Comparison of ENCODE assay signal across 8 mouse cellular contexts in the genomic region with DNA sequence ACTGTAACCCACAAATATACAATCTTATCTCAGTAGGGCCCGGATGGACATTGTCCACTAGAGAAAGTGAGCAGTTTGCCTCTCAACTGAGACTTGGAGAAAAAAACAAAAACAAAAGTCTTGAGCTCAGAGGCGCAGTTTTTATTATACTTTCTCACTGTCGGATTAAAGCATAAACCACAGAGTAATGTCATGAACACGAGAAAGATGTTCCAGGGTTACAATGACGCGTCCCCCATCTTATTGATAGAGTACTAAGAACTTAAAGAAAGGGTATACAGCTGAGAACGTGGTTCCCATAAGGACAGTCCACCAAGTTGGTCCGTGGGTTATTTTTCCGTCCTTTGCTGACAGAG. TPM values are rescaled to one million over a fixed set of nuclear protein-coding genes. Genes with fewer than 3 reads are reported as not detected.
DNase-seq lines count a peak whose midpoint lies in the region; ATAC-seq and TF ChIP-seq lines count a peak whose summit lies in the region.

No protein-coding gene starts in this region.

- H3K9ac ChIP-seq in kidney, postnatal 0 days (ENCODE audit: low read depth, low read length): peak overlapping the region; percentile 96
- H3K9ac ChIP-seq in hindbrain, embryonic 16.5 days (ENCODE audit: low read depth, low read length): peak overlapping the region; percentile 86

- peak overlapping the region; percentile 94 for H3K4me3 ChIP-seq in kidney, postnatal 0 days (replicated peaks; ENCODE audit: low read depth, low read length)
- peak overlapping the region; percentile 87 for H3K4me3 ChIP-seq in bone marrow macrophage, adult 2 months (ENCODE audit: insufficient read depth, low read length)
- peak overlapping the region; percentile 84 for H3K4me3 ChIP-seq in hindbrain, embryonic 16.5 days (ENCODE audit: low read length)
- peak overlapping the region; percentile 56 for H3K4me3 ChIP-seq in myocyte

- H3K27ac ChIP-seq in kidney, postnatal 0 days: peak overlapping the region; percentile 97
- H3K27ac ChIP-seq in bone marrow macrophage, adult 2 months (ENCODE audit: insufficient read depth, low read depth, low read length): peak overlapping the region; percentile 97
- peak overlapping the region; percentile 95 for H3K27ac ChIP-seq in hindbrain, embryonic 16.5 days (ENCODE audit: low read depth, low read length)

- WGBS in kidney, postnatal 0 days: 3% methylated on average over 9 of the region's 9 CpGs
- WGBS in hindbrain, embryonic 16.5 days: 1% methylated on average over 9 of the region's 9 CpGs

- TF ChIP-seq CTCF in kidney, postnatal 0 days (IDR thresholded peaks at IDR 0.05; ENCODE audit: low read depth): no peak
- TF ChIP-seq CTCF in bone marrow macrophage, adult 2 months (IDR thresholded peaks at IDR 0.05; ENCODE audit: low read depth, low read length): no peak

- ATAC-seq in kidney, postnatal 0 days (replicated peaks; ENCODE audit: low FRiP score, low read depth): no peak
- no peak for ATAC-seq in hindbrain, embryonic 16.5 days

- peaks cover 32% of the 10 kb centered on the region for H3K79me2 ChIP-seq in myocyte (ENCODE audit: control insufficient read depth, insufficient read depth)

- TF ChIP-seq POLR2A in bone marrow macrophage, adult 2 months (IDR thresholded peaks at IDR 0.05; ENCODE audit: borderline replicate concordance, low read depth, low read length): no peak
- TF ChIP-seq POLR2A in myocyte (IDR thresholded peaks at IDR 0.05; ENCODE audit: insufficient read length, low read depth): no peak

- no peaks in the 10 kb centered on the region for H3K9me3 ChIP-seq in kidney, postnatal 0 days (replicated peaks; ENCODE audit: low read length)
- no peaks in the 10 kb centered on the region for H3K9me3 ChIP-seq in hindbrain, embryonic 16.5 days (ENCODE audit: control insufficient read depth, low read length)

- peak overlapping the region; percentile 96 for H3ac ChIP-seq in myocyte (ENCODE audit: control insufficient read depth, insufficient read length)

- peak; percentile 25 for DNase-seq in kidney, postnatal 0 days (ENCODE audit: low spot score)
- no peak for DNase-seq in kidney, adult 18-20 months
- DNase-seq in urinary bladder, postnatal 10 days (ENCODE audit: low spot score): no peak
- no peak for DNase-seq in frontal cortex, postnatal 36 days (ENCODE audit: low spot score in 2 of 2)
- DNase-seq in frontal cortex, adult 2 months (ENCODE audit: extremely low spot score in 1 of 2, low spot score in 1 of 2): no peak

- H3K27me3 ChIP-seq in kidney, postnatal 0 days (ENCODE audit: insufficient read depth, low read length): no peaks in the 10 kb centered on the region
- H3K27me3 ChIP-seq in hindbrain, embryonic 16.5 days (replicated peaks; ENCODE audit: control insufficient read depth, insufficient read depth, low read length): no peaks in the 10 kb centered on the region
- no peaks in the 10 kb centered on the region for H3K27me3 ChIP-seq in myocyte (ENCODE audit: control insufficient read depth, insufficient read depth, insufficient read length)

- peak overlapping the region; percentile 93 for H3K4me2 ChIP-seq in kidney, postnatal 0 days (ENCODE audit: low read length)
- peak overlapping the region; percentile 89 for H3K4me2 ChIP-seq in hindbrain, embryonic 16.5 days (ENCODE audit: low read length)
- H3K4me2 ChIP-seq in myocyte (ENCODE audit: low read depth): peak overlapping the region; percentile 59

- no peaks in the 10 kb centered on the region for H3K36me3 ChIP-seq in kidney, postnatal 0 days (ENCODE audit: insufficient read depth, low read length)
- no peaks in the 10 kb centered on the region for H3K36me3 ChIP-seq in hindbrain, embryonic 16.5 days (ENCODE audit: control insufficient read depth, insufficient read depth, low read length)
- H3K36me3 ChIP-seq in myocyte (ENCODE audit: control insufficient read depth, insufficient read depth): no peaks in the 10 kb centered on the region

- H3K4me1 ChIP-seq in kidney, postnatal 0 days (replicated peaks; ENCODE audit: insufficient read depth, low read length): no peaks in the 10 kb centered on the region
- H3K4me1 ChIP-seq in bone marrow macrophage, adult 2 months (ENCODE audit: control insufficient read depth, insufficient read depth, low read length): peaks cover 25% of the 10 kb centered on the region
- H3K4me1 ChIP-seq in hindbrain, embryonic 16.5 days (ENCODE audit: control insufficient read depth, insufficient read depth, low read depth, low read length): peaks cover 13% of the 10 kb centered on the region

TF ChIP-seq in myocyte, 11 proteins besides CTCF, POLR2A, EP300 and RAD21:
- no peak for TF ChIP-seq E2F4 (IDR thresholded peaks at IDR 0.05; ENCODE audit: insufficient read depth)
- TF ChIP-seq POLR2AphosphoS2 (IDR thresholded peaks at IDR 0.05; ENCODE audit: insufficient read length, low read depth): no peak
- TF ChIP-seq MAX (IDR thresholded peaks at IDR 0.05; ENCODE audit: low read depth): no peak
- TF ChIP-seq CEBPB (IDR thresholded peaks at IDR 0.05; ENCODE audit: insufficient read depth, poor library complexity, severe bottlenecking): no peak
- TF ChIP-seq MYOG (IDR thresholded peaks at IDR 0.05; ENCODE audit: control insufficient read depth in 1 of 3, insufficient read depth in 1 of 3, insufficient read length in 2 of 3, low read depth in 2 of 3): no peak
- TF ChIP-seq SRF (IDR thresholded peaks at IDR 0.05; ENCODE audit: control insufficient read depth, insufficient read length, low read depth): no peak
- TF ChIP-seq USF1 (IDR thresholded peaks at IDR 0.05; ENCODE audit: low read depth): no peak
- TF ChIP-seq TCF3 (IDR thresholded peaks at IDR 0.05; ENCODE audit: insufficient read length, low read depth): no peak
- TF ChIP-seq MYOD1 (IDR thresholded peaks at IDR 0.05; ENCODE audit: control insufficient read depth in 1 of 3, insufficient read length in 2 of 3, low read depth in 2 of 3): no peak
- TF ChIP-seq REST (IDR thresholded peaks at IDR 0.05; ENCODE audit: insufficient read depth, insufficient read length): no peak
- no peak for TF ChIP-seq TCF12 (IDR thresholded peaks at IDR 0.05; ENCODE audit: insufficient read depth, poor library complexity, severe bottlenecking)
TF ChIP-seq in myocyte: peak in this region for 0.

RNA-seq across cellular contexts. Expression of gene Elf2, which starts 1.1 kb away (rescaled TPM):
- 56.2 and 60.3 TPM in 2 replicates for polyA plus RNA-seq in kidney, postnatal 0 days (2015; fragmentation: Nextera tagmentation; extraction: Ambion mirVana)
- polyA plus RNA-seq in bone marrow macrophage, adult 2 months (2012; ENCODE audit: insufficient read depth, insufficient read length, missing spikeins): 54.0 and 57.6 TPM in 2 replicates
- polyA plus RNA-seq in hindbrain, embryonic 16.5 days (2015; fragmentation: Nextera tagmentation; extraction: Ambion mirVana): 30.2 and 31.4 TPM in 2 replicates
- polyA plus RNA-seq in myocyte (2012; fragmentation: generic; extraction: Trizol): 18.2 TPM
- polyA plus RNA-seq in frontal cortex, adult 2 months (2012; rRNA removed): 30.3 and 32.4 TPM in 2 replicates

RNA-seq across cellular contexts. Expression of gene Mgarp, which starts 57.2 kb away (rescaled TPM):
- 0.76 and 0.88 TPM in 2 replicates for polyA plus RNA-seq in kidney, postnatal 0 days (2015; fragmentation: Nextera tagmentation; extraction: Ambion mirVana)
- polyA plus RNA-seq in bone marrow macrophage, adult 2 months (2012; ENCODE audit: insufficient read depth, insufficient read length, missing spikeins): not detected in 2 replicates
- polyA plus RNA-seq in hindbrain, embryonic 16.5 days (2015; fragmentation: Nextera tagmentation; extraction: Ambion mirVana): 1.8 and 2.2 TPM in 2 replicates
- polyA plus RNA-seq in myocyte (2012; fragmentation: generic; extraction: Trizol): 0.88 TPM
- polyA plus RNA-seq in frontal cortex, adult 2 months (2012; rRNA removed): 0.06 and 0.08 TPM in 2 replicates
